Mouse (Mus musculus) CD4-positive, CD25-positive, alpha-beta regulatory T cell, adult 4 months (primary cell): ENCODE data around the gene Cnpy1. TPM values are rescaled to one million over a fixed set of nuclear protein-coding genes. Genes with fewer than 3 reads are reported as not detected.

Experiments used
- ATAC-seq: one replicate; pipeline ENCODE4 v1.8.0; 2017
- polyA plus RNA-seq, 2 experiments: library from polyadenylated mRNA; unstranded; fragments of 100-300 nt; shearing (Covaris generic); gene quantifications; one replicate each; pipeline ENCODE4 v1.2.1; 2017

Cnpy1 gene
- polyA plus RNA-seq, 2 experiments from 2014 or later: not detected

GRCm38 (mm10) chr5:28161938-28162402, 83.6 kb downstream of the Cnpy1 start:
- ATAC-seq: no peak

- no peak for ATAC-seq
These were observed 84.1 kb downstream of the Cnpy1 start for GRCm38 (mm10) chr5:28161383-28161937.

DNA sequence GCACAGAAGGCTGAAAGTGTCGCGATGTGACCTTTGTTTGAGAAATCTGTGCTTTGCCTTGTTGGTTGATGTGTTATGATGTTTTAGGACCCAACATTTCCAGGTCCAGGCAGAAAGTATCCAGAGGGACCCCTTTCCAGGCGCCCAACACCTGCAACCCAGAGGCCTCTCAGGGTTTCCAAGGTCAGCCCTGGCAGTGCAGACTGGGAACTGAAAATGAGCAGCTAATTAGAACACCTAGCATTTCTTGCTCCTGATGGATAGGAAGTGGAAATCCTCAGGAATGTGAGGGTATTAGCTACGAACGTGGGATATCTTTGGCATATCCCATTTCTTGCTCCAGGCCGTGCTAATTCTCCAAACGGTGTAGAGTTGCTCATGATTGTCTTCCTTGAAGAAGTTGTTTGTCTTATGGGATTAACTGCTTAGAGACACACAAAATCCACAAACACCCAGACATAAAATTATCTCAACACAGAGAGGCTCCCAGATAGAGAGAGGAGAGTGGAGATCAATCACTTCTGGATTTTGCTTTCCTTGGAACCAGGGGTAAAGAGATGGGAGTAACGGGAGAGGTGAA, 85.6 kb downstream of the Cnpy1 start:
- ATAC-seq: no peak

GRCm38 (mm10) chr5:28159072-28159458, 86.5 kb downstream of the Cnpy1 start:
- no peak for ATAC-seq

DNA sequence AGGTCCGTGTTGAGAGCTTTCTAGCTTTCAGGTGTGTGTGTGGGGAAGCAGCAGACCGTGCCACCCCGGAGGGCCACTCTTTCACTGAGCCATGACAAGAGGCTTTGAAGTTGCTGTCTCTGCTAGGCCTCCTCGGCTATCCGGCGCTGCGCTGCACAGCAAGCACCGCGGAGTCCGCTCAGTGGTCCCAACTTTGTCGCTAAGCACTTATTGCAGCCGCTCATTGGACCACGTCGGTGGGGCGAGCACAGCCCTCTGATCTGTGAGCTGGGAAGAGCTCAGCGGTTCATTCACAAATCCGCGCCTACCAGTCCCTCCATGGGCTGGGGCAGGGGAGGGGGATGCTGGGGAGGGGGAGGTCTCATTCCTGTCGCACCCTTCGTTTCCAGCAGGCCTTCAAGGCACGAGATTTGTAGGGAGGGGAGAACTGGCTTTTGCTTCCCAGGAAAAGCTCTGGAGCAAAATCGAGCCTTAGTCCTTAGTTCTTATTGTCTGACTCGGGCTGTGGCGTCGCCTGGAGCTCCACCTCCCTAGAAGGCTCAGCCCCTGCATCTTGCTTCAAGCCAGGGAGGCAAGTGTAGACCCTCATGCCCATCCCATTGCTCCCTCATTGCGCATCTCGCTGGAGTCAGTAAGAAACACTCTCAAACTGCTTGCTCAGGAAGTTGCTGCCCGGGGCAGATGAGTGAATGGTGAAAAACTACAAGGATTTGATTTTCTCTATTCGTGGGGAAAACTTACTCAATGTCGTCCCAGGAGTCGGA, 87.1 kb downstream of the Cnpy1 start:
- no peak for ATAC-seq

GRCm38 (mm10) chr5:28157781-28158180, 87.8 kb downstream of the Cnpy1 start:
- no peak for ATAC-seq

- ATAC-seq: no peak
These were observed 88.4 kb downstream of the Cnpy1 start for GRCm38 (mm10) chr5:28157044-28157730.

Other genes starting within 250 kb of the Cnpy1 start
- gene Insig1, start 174.4 kb downstream of the Cnpy1 start, polyA plus RNA-seq: 10 to 100 TPM; 28.0 to 32.8 TPM
- gene En2, start 80.1 kb downstream of the Cnpy1 start, polyA plus RNA-seq: not detected
- gene Rbm33, start 71.3 kb upstream of the Cnpy1 start, polyA plus RNA-seq: 10 to 100 TPM; 13.2 to 13.5 TPM
- not detected for gene Shh, start 221.4 kb upstream of the Cnpy1 start, polyA plus RNA-seq